Mouse (Mus musculus) olfactory bulb, adult 2 months (tissue): ENCODE measurements around the gene Cdk12.

Experiments
- CTCF ChIP-seq: fragments of 200-500 bp; IDR thresholded peaks from 2 replicates; pipeline ENCODE4 v1.5.1; 2012; ENCODE audit warnings: low read depth, mild to moderate bottlenecking, low read length, moderate library complexity; ENCODE audit not compliant: insufficient read depth
- POLR2A ChIP-seq: fragments of 200-500 bp; IDR thresholded peaks from 2 replicates; pipeline ENCODE4 v1.6.1; 2012; ENCODE audit warnings: mild to moderate bottlenecking, low read depth, low read length, moderate library complexity; ENCODE audit not compliant: insufficient read depth

- TF ChIP-seq CTCF, result no peak
- TF ChIP-seq POLR2A, result no peak
Observed at GRCm38 (mm10) chr11:98270066-98270465, 67.2 kb downstream of the Cdk12 start.
